Mouse (Mus musculus): ENCODE results near the gene Dstn.
A peak's percentile ranks its signal among the peaks of the same experiment; 100 is the strongest.

Gene Dstn

DNA sequence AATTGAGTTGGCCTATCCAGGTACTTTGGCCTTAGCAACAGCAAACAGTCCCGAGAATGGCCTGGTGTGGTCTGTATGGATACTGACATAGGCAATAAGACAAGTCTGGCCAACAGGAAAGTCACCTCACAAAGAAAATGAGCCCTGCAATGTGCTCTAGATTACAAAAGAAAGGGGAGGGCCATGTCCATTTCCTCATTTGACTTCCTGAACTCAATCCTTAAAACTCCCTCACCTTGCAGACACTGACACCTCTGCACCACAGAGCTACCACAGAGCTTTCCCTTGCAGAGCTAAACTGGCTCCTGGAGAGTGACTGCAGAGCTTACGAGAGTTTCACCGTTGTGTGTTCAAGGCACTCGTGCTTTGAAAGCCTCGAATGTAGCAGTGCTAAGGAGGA is 47.1 kb downstream of the Dstn start:
- no peak for DNase-seq

DNA sequence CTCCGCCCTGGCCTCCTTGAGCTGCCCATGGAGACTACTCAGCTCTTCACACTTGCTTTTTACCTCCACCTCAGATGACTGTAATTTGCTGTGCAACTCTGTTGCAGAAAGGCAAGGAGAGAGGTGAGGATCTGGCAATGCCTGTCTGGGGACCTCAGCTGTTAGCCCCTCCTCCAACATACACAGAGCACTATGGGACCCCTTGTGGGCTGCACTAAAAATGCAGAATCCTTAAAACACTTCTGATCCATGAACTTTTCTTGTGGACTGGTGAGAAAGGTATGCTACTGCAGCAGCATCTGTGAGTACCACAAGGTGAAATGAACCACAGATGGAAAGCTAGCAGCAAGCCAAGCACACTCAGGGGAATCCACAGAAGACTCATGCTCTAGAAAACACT is 48.2 kb downstream of the Dstn start:
- no peak for DNase-seq

DNA sequence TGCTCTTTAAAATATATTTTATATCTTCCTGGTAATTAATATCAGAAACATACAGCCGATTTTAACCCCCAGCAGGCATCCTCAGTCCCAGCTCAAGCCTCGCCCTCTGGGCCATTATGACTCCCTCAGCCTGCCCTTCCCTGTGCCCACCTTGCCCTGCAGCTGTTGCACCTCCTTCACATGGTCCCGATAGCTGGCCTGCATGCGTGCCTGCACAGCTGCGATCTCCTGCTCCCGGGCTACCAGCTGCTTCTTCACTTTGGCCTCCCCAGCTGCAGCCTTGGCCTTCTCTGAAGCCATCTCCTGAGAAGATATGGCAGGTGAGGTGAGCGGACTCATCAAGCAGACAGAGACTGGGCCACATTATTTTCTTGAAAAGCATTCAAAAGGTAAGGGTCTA is 54.1 kb downstream of the Dstn start:
- no peak for DNase-seq

DNA sequence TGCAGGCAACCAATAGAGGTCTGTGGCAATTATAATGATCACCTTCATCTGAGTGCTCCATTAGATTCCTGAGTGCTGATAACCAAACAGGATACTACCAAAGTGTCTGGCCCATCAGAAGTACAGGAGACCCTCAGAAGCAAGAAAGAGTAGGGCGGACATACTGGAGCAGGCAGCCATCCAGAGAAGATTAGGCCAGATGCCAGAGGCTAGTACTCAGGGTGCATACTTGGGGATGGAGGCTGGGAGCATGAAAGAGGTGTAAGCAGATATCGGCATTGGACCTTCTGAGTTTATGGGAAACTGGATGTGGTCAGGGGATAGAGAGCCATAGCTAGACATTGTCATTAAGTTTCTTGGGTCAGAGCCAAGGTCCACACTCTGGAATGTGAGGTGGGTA is 55.7 kb downstream of the Dstn start:
- peak in 1 of 2 experiments; percentile 27 for DNase-seq

DNA sequence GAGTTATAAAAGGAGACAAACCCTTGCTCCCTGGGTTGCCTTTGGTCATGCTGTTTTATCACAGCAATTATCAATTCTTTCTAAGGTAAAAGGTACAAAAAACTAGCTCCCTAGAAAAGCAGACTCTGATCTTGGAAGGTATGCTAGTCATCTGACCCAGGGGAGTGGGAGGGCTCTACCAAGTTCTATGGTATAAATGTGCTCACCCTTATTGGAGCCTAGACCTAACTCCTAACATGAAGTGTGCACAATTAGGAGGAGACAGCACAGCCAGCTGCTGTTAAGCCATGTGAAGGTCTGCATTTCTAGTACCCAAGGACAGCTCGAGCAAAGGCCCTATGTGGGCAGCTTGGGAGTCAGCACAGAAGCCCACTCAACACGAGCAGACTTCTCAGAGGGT is 56.8 kb downstream of the Dstn start:
- no peak for DNase-seq

DNA sequence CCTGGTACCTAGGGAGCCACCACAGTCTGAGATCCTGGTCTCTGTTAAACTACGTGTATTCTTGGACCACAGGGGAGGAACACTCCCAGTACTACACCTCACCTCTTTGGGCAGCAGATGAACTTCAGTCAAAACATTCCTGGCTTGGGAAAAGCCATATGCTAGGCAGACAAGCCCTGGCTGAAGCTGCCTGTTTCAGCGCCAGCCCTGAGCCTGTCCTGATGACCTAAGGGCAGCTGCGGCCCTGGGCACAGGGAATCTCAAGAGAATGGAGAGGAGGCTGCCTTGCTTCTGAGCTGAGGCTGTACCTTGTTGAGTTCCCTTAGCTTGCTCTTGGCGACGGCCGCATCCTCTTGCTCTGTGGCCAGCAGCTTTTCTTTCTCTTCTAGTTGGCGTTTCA is 58.0 kb downstream of the Dstn start:
- DNase-seq = peak; percentile 54 to 69

DNA sequence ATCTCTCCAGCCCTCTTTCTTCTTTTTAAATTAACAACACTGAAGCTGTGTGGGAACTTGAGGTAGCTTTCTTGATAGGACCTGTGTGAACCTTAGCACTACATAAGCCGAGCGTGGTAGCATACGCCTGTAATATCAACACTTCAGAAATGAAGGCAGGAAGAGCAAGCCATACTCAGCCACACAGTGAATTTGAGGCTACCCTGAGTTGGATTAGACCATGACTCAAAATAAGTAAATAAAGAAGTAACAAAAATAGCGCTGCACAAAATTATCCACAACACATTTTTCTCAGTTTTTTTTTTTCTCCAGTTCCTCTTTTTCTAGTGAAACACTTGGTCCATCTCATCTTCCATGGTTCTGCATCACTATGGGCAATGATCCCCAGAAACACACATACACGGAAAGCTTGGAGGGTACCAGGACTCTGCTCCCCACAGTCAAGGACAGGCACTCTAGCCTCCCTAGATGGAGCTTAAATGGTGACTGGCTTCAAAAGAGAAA is 60.1 kb downstream of the Dstn start:
- no peak for DNase-seq

DNA sequence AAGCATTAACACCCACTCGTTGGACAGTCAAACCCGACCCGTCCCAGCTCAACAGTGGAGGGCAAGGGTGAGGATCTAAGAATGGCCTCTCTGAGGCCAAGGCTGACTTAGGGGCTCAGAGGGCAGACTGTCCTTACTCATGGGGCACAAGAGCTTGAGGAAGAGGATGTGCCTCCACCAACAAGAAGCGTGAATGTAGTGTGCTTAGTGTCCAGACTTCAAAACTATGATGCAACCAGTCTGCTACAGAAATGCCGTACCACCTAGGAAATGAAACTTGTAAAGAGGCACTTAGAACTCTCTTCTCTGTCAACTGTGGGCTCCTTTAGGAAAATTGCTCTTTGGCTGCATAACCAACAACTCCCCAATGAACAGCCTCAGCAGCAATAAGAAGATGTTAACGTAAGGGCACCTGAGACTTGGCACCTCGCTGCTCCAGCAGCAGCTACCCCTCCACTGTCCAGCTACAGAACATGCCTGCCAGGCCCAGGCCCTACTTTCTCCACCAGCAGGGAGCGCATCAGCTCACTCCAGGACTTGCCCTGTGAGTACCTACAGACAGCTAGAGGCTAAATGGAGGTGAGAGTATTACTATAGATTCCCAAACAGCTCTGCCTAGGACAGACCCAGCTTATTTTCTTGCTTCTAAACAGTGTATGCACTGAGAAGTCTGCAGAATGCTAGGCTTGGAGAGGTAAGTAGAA is 63.5 kb downstream of the Dstn start:
- no peak for DNase-seq

DNA sequence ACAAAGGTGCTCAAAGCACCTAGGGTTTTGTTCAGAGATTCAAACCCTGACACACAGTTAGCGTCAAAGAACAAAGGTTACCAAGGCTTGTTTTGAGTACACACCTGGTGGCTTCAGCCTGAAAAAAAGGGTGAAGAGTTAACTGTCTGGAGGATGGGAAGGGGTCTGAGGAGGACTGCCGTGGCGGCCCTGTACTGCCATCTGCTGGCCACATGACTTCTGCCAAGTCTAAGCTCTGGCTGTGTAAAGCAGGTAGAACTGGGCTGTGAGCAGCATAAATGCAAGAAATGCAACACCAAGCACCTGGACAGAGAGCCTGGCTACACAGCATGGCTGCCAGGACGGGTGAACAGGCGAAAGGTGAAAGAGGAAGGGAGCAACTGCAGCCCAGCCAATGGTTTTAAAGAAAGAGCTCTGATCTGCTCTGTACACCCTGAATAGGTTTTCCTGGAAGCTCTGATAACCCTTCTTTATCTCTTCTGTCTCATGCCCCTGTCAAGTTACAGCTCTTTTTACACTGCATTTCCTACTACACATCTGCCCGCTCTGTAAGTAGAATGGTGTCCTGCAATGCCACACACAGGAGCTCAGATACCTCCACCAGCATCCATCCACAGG is 65.8 kb downstream of the Dstn start:
- DNase-seq = peak; percentile 74 to 86

DNA sequence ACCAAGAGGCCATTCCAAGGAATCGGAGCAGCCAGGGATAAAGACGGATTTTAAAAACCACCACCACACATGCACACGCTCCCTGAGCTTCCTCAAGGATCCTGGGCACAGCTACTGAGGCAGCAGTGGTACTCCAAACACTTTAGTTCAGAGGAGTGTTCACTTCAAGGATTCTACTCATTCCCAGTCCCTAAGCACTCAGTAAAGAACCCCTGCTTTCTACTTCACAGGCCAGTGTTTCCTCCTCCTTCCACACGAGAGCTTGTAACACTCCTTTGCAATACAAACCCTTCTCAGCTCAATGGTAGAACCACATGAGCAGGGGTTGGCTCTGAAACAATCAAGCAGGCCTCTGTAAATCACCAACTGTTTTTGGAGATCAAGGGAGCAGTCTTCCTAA is 67.0 kb downstream of the Dstn start:
- DNase-seq = no peak

DNA sequence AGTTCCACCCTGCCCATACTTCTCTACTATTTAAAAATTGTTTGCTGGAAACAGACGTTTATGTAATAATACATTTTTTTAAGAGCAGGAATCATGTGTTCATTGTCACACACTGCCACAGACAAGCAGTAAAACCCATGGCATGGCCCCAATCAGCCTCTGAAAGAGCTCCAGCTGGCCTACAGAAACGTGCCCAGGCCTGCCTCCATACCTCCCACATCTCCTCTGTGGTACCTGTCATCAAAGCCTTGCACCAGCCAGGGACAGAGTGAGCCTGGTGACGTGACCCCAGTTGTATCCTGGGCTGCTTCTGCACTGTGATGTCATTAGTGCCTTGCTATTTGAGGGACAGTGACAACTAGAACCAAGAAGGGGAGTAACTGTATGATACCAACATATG is 67.8 kb downstream of the Dstn start:
- peak in 1 of 2 experiments; percentile 59 for DNase-seq

DNA sequence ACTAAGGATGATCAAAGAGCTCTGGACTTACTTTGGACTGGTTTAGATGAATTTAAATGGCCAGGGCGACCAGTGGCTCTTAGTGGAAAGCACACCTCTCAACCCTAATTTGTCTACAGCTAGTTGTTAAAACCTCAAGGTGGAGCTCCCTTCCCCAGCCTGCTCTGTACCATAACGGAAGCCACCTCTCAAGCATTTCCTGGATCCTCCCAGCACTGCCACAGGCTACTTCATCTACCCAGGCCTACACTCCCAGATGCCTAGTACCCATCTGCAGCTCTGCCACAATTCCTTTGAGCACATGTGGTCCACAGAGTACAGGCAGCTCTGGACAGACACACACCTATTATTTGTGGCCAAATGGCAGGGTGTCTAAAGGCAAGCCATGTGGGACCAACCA is 68.4 kb downstream of the Dstn start:
- no peak for DNase-seq

DNA sequence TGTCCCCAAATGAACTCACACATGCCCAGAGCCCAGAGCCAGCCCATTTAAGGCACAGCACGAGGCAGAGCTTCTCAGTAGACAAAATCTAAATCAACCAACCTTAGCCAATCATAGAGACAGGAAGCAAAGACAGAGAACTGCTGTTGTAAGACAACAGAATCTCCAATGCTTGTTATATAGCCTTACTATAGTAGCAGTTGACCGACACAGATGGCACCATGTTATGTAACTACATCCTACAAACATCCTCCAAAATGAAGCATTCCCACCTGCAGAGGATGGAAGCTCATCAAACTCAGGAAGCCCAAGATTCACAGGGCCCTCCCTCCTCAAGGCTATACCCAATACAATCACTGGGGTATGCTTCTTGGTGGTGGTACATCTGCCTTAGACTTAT is 72.4 kb downstream of the Dstn start:
- DNase-seq = no peak

DNA sequence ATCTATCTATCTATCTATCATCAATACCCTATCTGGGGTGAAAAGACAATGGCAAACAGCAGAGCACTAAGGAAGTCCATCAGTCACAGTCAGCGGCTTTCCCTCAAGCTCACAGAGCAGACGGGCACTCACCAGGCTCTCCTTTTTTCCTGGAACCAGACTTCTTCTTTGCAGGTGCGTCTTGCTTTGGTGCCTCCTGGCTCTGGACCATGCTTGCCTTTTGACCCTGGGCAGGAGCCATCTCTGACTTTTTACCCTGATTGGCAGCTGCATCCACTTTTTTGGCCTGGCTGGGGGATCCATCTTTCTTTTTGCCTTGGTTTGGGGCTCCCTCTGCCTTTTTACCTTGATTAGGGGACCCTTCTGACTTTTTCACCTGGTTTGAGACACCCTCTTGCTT is 72.9 kb downstream of the Dstn start:
- DNase-seq = peak; percentile 33 to 42

DNA sequence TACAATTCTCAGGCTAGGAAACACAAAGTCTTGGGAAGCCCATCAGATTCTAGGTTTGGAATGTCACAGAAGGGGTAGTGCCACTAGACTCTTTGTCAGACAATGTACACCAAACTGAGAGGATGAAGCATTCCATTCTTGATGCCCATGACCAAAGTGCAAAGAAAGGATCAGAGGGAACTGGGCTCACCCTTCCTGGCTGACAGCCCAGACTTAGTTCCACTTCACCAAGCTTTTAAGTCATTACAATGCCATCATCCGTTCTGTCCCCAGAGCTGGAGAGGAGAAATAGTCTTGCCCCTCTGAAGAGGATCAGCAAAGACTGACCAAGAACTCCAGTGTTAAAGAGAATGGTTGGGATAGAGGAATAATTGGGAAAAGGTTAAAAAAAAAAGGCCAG is 75.9 kb downstream of the Dstn start:
- no peak for DNase-seq

DNA sequence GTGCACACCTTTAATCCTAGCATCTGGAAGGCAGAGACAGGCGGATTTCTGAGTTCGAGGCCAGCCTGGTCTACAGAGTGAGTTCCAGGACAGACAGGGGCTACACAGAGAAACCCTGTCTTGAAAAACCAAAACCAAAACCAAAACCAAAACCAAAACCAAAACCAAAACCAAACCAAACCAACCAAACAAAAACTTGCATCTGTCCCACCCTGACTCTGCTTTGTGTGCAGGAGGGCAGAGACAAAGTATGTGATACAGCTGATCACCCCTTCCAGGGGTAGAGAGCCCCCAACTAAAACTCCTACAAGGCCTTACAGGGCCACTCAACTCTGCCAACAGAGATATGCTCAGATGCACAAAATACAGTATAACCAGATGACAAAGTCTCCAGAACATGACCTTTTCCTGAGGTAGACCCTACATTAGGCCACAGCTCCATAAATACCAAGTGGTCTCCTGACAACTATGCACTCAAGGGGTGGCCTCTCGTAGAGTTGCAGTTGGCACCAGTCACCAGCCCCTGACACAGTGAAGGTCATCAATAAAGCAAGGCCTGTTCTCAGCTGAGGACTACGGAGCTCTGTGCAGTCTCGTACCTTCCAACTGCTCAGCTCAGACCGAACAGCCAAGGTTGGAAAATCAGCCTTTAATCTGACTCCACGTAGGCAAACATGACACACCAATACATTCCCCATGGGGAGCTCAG is 77.0 kb downstream of the Dstn start:
- no peak for DNase-seq
